Mouse (Mus musculus) kidney, postnatal 4 days (tissue): ENCODE results near the gene Mob3a.

Experiments used
- DNase-seq, 2 experiments: peaks; one replicate each; pipeline ENCODE4 v3.0.0; 2021; ENCODE audit warnings: mixed read lengths in 2 of 2

The Mob3a gene

GRCm38 (mm10) chr10:80677128-80677875 lies 24.5 kb downstream of the Mob3a start:
- DNase-seq = peak; percentile 23 to 34

GRCm38 (mm10) chr10:80676198-80676928 lies 25.4 kb downstream of the Mob3a start:
- peak; percentile 100 for DNase-seq

- DNase-seq = peak in 1 of 2 experiments; percentile 48
These were observed 26.2 kb downstream of the Mob3a start for GRCm38 (mm10) chr10:80675405-80676197.

- DNase-seq = no peak
These were observed 26.8 kb downstream of the Mob3a start for GRCm38 (mm10) chr10:80674851-80675404.

GRCm38 (mm10) chr10:80674161-80674711 lies 27.5 kb downstream of the Mob3a start:
- peak; percentile 41 to 61 for DNase-seq

GRCm38 (mm10) chr10:80673690-80674089 lies 28.1 kb downstream of the Mob3a start:
- DNase-seq = no peak

GRCm38 (mm10) chr10:80671936-80672690 lies 29.7 kb downstream of the Mob3a start:
- DNase-seq = no peak

- DNase-seq = no peak
These were observed 30.5 kb downstream of the Mob3a start for GRCm38 (mm10) chr10:80671251-80671650.

GRCm38 (mm10) chr10:80670531-80670930 lies 31.2 kb downstream of the Mob3a start:
- DNase-seq = no peak

- peak; percentile 62 to 78 for DNase-seq
These were observed 31.9 kb downstream of the Mob3a start for GRCm38 (mm10) chr10:80669737-80670485.

- DNase-seq = no peak
These were observed 32.8 kb downstream of the Mob3a start for GRCm38 (mm10) chr10:80669018-80669417.

- DNase-seq = peak; percentile 27 to 54
These were observed 33.2 kb downstream of the Mob3a start for GRCm38 (mm10) chr10:80668614-80669013.

GRCm38 (mm10) chr10:80666837-80667412 lies 34.9 kb downstream of the Mob3a start:
- no peak for DNase-seq

GRCm38 (mm10) chr10:80665981-80666733 lies 35.6 kb downstream of the Mob3a start:
- peak; percentile 35 to 57 for DNase-seq

GRCm38 (mm10) chr10:80665459-80665858 lies 36.3 kb downstream of the Mob3a start:
- DNase-seq = peak in 1 of 2 experiments; percentile 37

- peak; percentile 77 to 83 for DNase-seq
These were observed 36.8 kb downstream of the Mob3a start for GRCm38 (mm10) chr10:80665016-80665380.

GRCm38 (mm10) chr10:80664197-80665015 lies 37.4 kb downstream of the Mob3a start:
- DNase-seq = peak; percentile 78 to 88

GRCm38 (mm10) chr10:80663485-80664196 lies 38.1 kb downstream of the Mob3a start:
- DNase-seq = no peak
